Mouse (Mus musculus): ENCODE measurements at regions not wholly inside any gene's neighbourhood (a gene's known extent, or its start where the extent isn't known, plus 50 kb on each side); places are given as distances from the start of the nearest gene placed in this dataset.

DNA sequence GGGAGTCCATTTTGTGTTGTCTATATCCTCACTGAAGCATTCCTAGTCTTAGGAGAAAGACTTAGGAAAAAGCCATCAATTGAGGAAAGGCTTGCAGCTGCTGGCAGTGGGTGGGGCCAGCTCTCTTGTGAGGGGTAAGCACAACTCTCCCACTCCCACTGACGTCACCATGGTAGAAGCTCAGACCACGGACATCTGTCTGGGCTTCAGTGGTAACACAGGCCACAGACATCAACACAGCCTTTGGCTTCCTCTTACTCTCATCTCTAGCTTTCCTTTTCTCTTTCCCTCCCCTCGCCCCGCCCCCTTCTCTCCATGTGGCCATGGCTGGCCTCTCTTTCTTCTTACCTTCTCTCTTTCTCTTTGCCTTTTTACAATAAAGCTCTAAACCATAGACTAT, 407.4 kb upstream of the Gm6657 start:
- 61% methylated on average over 4 of the region's 4 CpGs for WGBS
- H3K4me2 ChIP-seq (ENCODE audit: low read depth), result no peak overlapping the region
- no peaks in the 10 kb centered on the region for H3K9me3 ChIP-seq (ENCODE audit: control insufficient read depth, low read length)

DNA sequence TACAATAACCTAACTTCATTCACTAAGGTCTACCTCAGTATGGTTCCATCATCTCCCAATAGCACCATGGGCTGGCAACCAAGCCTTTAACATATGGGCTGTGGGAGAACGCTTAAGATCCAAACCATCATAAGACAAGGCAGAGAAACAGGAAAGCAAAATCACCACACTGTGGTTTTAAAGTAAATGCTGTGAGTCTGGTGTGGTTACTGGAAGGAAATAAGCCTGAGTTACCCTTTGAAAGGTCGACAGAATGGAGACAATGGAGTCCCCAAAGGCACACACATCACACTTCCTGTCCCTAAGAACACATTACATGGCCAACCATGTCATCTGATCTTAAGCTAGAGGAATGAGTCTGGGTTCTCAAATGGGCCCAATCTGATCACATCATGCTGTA, 405.8 kb upstream of the Gm6657 start:
- Histone ChIP-seq H3K9ac (ENCODE audit: low read length) (no peak overlapping the region), H3K27me3 (ENCODE audit: control insufficient read depth, insufficient read depth, low read length) (no peaks in the 10 kb centered on the region), H3K36me3 (ENCODE audit: control insufficient read depth, insufficient read depth, low read length) (no peaks in the 10 kb centered on the region), H3K9me3 (ENCODE audit: control insufficient read depth, low read length) (no peaks in the 10 kb centered on the region), H3K27ac (ENCODE audit: low read depth, low read length) (no peak overlapping the region), H3K4me3 (ENCODE audit: low read depth, low read length) (no peak overlapping the region), H3K4me2 (ENCODE audit: low read depth) (no peak overlapping the region), H3K4me1 (ENCODE audit: control insufficient read depth, insufficient read depth, low read length) (no peaks in the 10 kb centered on the region)
- WGBS, result 76% methylated on average over 2 of the region's 2 CpGs
- ATAC-seq (ENCODE audit: insufficient read depth, low FRiP score, low TSS enrichment) (no peak), DNase-seq (ENCODE audit: low spot score) (no peak)

More for the DNA sequence above, 407.4 kb upstream of the Gm6657 start:
- no peak overlapping the region for H3K4me3 ChIP-seq (ENCODE audit: low read depth, low read length)
- ATAC-seq (ENCODE audit: insufficient read depth, low FRiP score, low TSS enrichment), result no peak
- H3K9ac ChIP-seq (ENCODE audit: low read length), result no peak overlapping the region
- H3K27me3 ChIP-seq (ENCODE audit: control insufficient read depth, insufficient read depth, low read length), result no peaks in the 10 kb centered on the region
- H3K4me1 ChIP-seq (ENCODE audit: control insufficient read depth, insufficient read depth, low read length), result no peaks in the 10 kb centered on the region
- H3K27ac ChIP-seq (ENCODE audit: low read depth, low read length), result no peak overlapping the region
- no peak for DNase-seq (ENCODE audit: low spot score)
- no peaks in the 10 kb centered on the region for H3K36me3 ChIP-seq (ENCODE audit: control insufficient read depth, insufficient read depth, low read length)

DNA sequence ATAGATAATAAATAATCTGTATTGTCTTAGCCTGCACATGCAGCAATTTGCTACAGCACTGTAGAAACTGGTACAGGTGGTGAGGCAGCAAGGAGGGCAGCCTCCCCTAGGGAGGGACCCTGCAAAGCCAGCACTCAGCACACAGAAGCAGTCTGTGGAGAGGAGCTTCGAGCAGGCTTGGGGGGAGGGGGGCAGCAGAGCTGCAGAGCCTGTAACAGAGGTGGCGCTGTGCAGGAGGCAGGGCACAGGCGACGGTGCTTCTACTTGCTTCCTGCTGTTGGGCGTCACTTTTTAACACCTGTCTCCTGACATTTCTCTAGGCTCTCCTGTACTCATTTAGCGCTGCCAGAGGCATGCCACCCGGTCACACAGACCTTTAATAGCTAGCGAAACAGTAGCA, 404.6 kb upstream of the Gm6657 start:
- no peak overlapping the region for H3K4me3 ChIP-seq (ENCODE audit: low read depth, low read length)
- H3K27me3 ChIP-seq (ENCODE audit: control insufficient read depth, insufficient read depth, low read length), result no peaks in the 10 kb centered on the region
- no peaks in the 10 kb centered on the region for H3K4me1 ChIP-seq (ENCODE audit: control insufficient read depth, insufficient read depth, low read length)
- DNase-seq (ENCODE audit: low spot score) (peak; percentile 60), ATAC-seq (ENCODE audit: insufficient read depth, low FRiP score, low TSS enrichment) (0 out of 2 replicates have a peak, but pooled peaks have one; percentile 56)
- 0 out of 2 replicates have a peak overlapping the region, but pooled peaks have one; percentile 5 for H3K9ac ChIP-seq (ENCODE audit: low read length)
- no peaks in the 10 kb centered on the region for H3K36me3 ChIP-seq (ENCODE audit: control insufficient read depth, insufficient read depth, low read length)
- 3% methylated on average over 8 of the region's 8 CpGs for WGBS
- peak overlapping the region; percentile 38 for H3K4me2 ChIP-seq (ENCODE audit: low read depth)
- no peak overlapping the region for H3K27ac ChIP-seq (ENCODE audit: low read depth, low read length)
- no peaks in the 10 kb centered on the region for H3K9me3 ChIP-seq (ENCODE audit: control insufficient read depth, low read length)

DNA sequence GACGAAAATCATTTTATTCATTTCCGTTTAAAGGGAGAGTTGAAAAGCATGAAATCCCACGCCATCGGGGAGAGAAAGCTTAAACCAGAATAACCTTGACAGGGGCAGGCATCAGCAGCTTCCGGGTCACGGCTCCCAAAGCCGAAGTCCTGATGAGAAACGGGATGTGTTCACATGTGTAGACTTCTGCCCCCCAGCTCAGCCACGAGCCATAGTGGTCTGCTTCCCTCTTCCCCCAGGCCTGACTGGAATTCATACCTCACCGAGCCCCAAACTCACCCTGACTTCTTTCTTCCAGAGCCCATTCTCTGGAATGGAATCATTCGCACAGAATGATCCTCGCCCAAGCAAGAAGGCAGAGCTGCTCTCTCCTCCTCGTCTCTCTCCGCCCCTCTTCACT, 404.2 kb upstream of the Gm6657 start:
- Histone ChIP-seq H3K4me1 (ENCODE audit: control insufficient read depth, insufficient read depth, low read length) (no peaks in the 10 kb centered on the region), H3K4me2 (ENCODE audit: low read depth) (peak overlapping the region; percentile 38), H3K27me3 (ENCODE audit: control insufficient read depth, insufficient read depth, low read length) (no peaks in the 10 kb centered on the region), H3K27ac (ENCODE audit: low read depth, low read length) (no peak overlapping the region), H3K4me3 (ENCODE audit: low read depth, low read length) (no peak overlapping the region), H3K9ac (ENCODE audit: low read length) (no peak overlapping the region), H3K9me3 (ENCODE audit: control insufficient read depth, low read length) (no peaks in the 10 kb centered on the region), H3K36me3 (ENCODE audit: control insufficient read depth, insufficient read depth, low read length) (no peaks in the 10 kb centered on the region)
- no peak for ATAC-seq (ENCODE audit: insufficient read depth, low FRiP score, low TSS enrichment)
- 31% methylated on average over 14 of the region's 14 CpGs for WGBS
- no peak for DNase-seq (ENCODE audit: low spot score)

DNA sequence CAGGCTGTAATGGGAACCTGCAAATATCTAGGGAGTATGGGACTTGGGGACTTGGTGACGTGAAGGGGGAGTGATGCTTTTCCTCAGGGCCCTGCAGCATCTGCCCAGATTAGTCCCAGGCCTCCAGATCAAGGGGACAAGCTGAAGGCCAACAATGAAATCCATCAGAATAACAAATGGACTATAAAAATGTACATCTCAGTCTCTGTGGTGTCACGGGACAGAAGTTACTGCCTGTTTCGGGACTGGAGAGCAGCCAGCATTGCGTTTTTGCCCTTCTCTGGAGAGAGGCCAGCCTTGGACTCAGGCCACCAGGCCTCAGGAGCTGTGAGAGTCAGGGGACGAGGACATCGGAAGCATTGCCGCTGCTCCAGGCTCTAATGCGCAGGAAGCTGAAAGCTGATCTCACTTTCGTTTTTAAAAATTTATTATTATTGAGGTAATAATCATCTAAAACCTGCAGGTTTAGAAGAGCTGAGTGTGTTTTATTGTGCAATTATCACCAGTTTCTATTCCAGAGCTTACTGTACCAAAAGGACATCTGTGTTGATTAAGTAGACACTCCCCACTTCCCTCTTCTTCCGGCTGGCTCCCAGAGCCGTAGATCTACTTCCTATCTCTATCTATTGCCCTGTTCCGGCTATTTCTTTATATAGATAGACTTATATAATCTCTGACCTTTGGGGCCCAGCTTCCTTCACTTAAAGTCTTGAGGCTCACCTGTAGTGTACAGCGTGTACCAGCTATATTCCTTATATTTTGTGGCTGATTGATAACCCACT, 403.0 kb upstream of the Gm6657 start:
- H3K27ac ChIP-seq (ENCODE audit: low read depth, low read length), result no peak overlapping the region
- no peaks in the 10 kb centered on the region for H3K27me3 ChIP-seq (ENCODE audit: control insufficient read depth, insufficient read depth, low read length)
- 81% methylated on average over 13 of the region's 13 CpGs for WGBS
- no peaks in the 10 kb centered on the region for H3K9me3 ChIP-seq (ENCODE audit: control insufficient read depth, low read length)
- H3K4me3 ChIP-seq (ENCODE audit: low read depth, low read length), result no peak overlapping the region
- no peak overlapping the region for H3K4me2 ChIP-seq (ENCODE audit: low read depth)
- DNase-seq (ENCODE audit: low spot score) (no peak), ATAC-seq (ENCODE audit: insufficient read depth, low FRiP score, low TSS enrichment) (no peak)
- H3K4me1 ChIP-seq (ENCODE audit: control insufficient read depth, insufficient read depth, low read length), result no peaks in the 10 kb centered on the region
- H3K9ac ChIP-seq (ENCODE audit: low read length), result no peak overlapping the region
- no peaks in the 10 kb centered on the region for H3K36me3 ChIP-seq (ENCODE audit: control insufficient read depth, insufficient read depth, low read length)

DNA sequence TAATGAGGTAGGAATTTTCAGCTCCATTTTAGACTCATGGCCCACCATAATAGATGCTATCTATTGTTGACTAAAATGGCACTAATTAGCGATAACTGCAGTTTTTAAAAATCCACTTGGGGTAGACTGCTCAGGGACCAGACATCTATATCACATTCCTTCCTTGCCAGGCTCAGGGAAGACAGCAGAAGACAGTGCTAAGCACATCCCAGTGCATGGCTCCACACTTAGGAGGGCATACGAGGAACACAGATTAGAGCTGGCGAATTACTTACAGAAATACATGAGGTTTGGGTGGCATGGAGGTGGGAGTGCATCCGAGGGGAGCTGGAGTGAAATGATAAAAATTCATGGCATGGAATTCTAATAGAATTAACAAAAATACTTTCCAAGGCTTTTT, 395.5 kb upstream of the Gm6657 start:
- 84% methylated on average over 4 of the region's 4 CpGs for WGBS
- H3K4me2 ChIP-seq (ENCODE audit: low read depth), result no peak overlapping the region
- H3K4me3 ChIP-seq (ENCODE audit: low read depth, low read length), result no peak overlapping the region
- no peaks in the 10 kb centered on the region for H3K36me3 ChIP-seq (ENCODE audit: control insufficient read depth, insufficient read depth, low read length)
- no peaks in the 10 kb centered on the region for H3K27me3 ChIP-seq (ENCODE audit: control insufficient read depth, insufficient read depth, low read length)
- DNase-seq (ENCODE audit: low spot score) (no peak), ATAC-seq (ENCODE audit: insufficient read depth, low FRiP score, low TSS enrichment) (no peak)
- no peak overlapping the region for H3K27ac ChIP-seq (ENCODE audit: low read depth, low read length)
- H3K9me3 ChIP-seq (ENCODE audit: control insufficient read depth, low read length), result no peaks in the 10 kb centered on the region
- H3K4me1 ChIP-seq (ENCODE audit: control insufficient read depth, insufficient read depth, low read length), result no peaks in the 10 kb centered on the region
- no peak overlapping the region for H3K9ac ChIP-seq (ENCODE audit: low read length)

DNA sequence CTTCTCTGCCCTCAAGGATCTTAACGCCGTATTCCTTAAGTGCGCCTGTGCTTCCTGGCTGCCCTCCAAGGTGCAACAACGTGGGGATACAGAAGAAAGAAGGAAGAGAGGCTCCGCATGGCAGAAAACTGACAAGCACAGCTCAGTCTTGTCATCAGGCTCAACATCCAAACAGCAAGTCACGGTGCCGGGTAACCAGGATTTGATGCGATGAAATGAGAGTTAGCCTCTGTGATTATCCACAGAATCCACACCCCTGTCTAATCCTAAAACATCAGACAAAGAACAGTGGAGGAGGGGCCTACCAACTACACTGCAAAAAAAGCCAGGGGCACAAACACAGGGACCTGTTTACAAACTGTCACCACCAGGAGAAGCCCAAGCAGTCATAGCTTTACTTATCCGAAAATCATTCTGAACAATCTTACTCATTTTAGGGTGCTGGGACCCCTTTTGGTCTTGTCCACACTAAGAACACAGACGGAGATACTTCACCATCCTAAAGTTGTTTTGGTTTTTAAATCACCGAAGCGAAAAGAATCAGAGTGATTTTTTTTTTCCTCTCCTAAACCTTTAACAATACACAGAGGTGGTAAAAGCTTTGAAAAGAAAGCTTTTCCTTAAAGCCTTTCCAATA, 394.8 kb upstream of the Gm6657 start:
- Histone ChIP-seq H3K9ac (ENCODE audit: low read length) (no peak overlapping the region), H3K4me3 (ENCODE audit: low read depth, low read length) (no peak overlapping the region), H3K4me2 (ENCODE audit: low read depth) (no peak overlapping the region), H3K4me1 (ENCODE audit: control insufficient read depth, insufficient read depth, low read length) (no peaks in the 10 kb centered on the region), H3K9me3 (ENCODE audit: control insufficient read depth, low read length) (no peaks in the 10 kb centered on the region), H3K27ac (ENCODE audit: low read depth, low read length) (no peak overlapping the region), H3K27me3 (ENCODE audit: control insufficient read depth, insufficient read depth, low read length) (no peaks in the 10 kb centered on the region), H3K36me3 (ENCODE audit: control insufficient read depth, insufficient read depth, low read length) (no peaks in the 10 kb centered on the region)
- ATAC-seq (ENCODE audit: insufficient read depth, low FRiP score, low TSS enrichment), result no peak
- WGBS, result 78% methylated on average over 12 of the region's 12 CpGs
- no peak for DNase-seq (ENCODE audit: low spot score)

DNA sequence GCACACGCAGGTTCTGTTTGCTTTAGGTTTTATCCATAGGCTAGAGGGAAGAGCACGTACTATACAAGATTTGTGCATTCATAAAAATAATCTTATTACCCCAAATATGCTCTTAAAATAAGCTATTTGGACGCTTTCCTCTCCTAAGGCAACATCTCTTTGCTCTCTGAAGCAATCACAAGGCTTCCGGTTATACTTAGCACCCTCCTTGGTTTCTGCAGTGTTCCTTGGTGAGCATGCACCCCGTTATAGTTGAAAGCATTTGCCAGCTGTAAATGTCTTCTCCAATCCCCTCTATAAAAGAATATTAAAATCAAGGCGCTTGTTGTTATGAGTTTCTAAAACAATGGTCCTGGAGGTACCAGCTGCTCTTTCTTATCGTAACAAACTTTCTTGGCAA, 386.4 kb upstream of the Gm6657 start:
- H3K4me3 ChIP-seq (ENCODE audit: low read depth, low read length), result no peak overlapping the region
- ATAC-seq (ENCODE audit: insufficient read depth, low FRiP score, low TSS enrichment), result no peak
- WGBS, result 93% methylated on average over 7 of the region's 7 CpGs

DNA sequence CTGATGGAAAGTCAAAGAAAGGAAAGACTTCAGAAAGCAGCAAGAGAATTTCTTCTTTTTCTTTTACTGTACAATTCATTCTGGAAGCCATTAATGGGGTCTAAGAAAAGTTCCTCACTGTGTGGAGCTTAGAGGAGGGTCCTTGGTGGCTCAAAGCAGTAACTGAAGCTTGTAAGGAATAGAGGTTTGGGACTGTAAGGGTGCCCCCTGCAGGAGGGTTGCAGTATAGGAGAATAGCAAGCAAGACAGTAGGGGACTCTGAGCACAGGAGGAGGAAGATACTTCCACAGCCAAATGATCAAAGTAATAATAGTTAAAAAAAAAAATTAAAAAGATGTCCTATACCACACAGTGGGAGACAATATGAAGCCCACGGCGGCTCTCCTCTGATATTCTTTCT, 382.8 kb upstream of the Gm6657 start:
- 59% methylated on average over 2 of the region's 2 CpGs for WGBS
- Histone ChIP-seq H3K9ac (ENCODE audit: low read length) (no peak overlapping the region), H3K4me1 (ENCODE audit: control insufficient read depth, insufficient read depth, low read length) (no peaks in the 10 kb centered on the region), H3K4me3 (ENCODE audit: low read depth, low read length) (no peak overlapping the region), H3K27me3 (ENCODE audit: control insufficient read depth, insufficient read depth, low read length) (no peaks in the 10 kb centered on the region), H3K36me3 (ENCODE audit: control insufficient read depth, insufficient read depth, low read length) (no peaks in the 10 kb centered on the region), H3K4me2 (ENCODE audit: low read depth) (no peak overlapping the region), H3K9me3 (ENCODE audit: control insufficient read depth, low read length) (no peaks in the 10 kb centered on the region), H3K27ac (ENCODE audit: low read depth, low read length) (no peak overlapping the region)
- DNase-seq (ENCODE audit: low spot score) (peak; percentile 28), ATAC-seq (ENCODE audit: insufficient read depth, low FRiP score, low TSS enrichment) (no peak)

More for the DNA sequence above, 386.4 kb upstream of the Gm6657 start:
- Histone ChIP-seq H3K36me3 (ENCODE audit: control insufficient read depth, insufficient read depth, low read length) (no peaks in the 10 kb centered on the region), H3K4me1 (ENCODE audit: control insufficient read depth, insufficient read depth, low read length) (no peaks in the 10 kb centered on the region), H3K9ac (ENCODE audit: low read length) (no peak overlapping the region), H3K4me2 (ENCODE audit: low read depth) (no peak overlapping the region), H3K27ac (ENCODE audit: low read depth, low read length) (no peak overlapping the region), H3K9me3 (ENCODE audit: control insufficient read depth, low read length) (no peaks in the 10 kb centered on the region), H3K27me3 (ENCODE audit: control insufficient read depth, insufficient read depth, low read length) (no peaks in the 10 kb centered on the region)
- no peak for DNase-seq (ENCODE audit: low spot score)

Measured in neural tube, embryonic 11.5 days (tissue).